Mouse (Mus musculus): ENCODE data around the gene Olr1.
A peak's percentile ranks its signal among the peaks of the same experiment; 100 is the strongest.

Olr1 gene

GRCm38 (mm10) chr6:129507024-129507423 is at the start of gene Olr1:
Gene Olr1, minus strand, starts transcription at chr6:129507165.
- DNase-seq: no peak

GRCm38 (mm10) chr6:129548009-129548408 is 41.0 kb upstream of the Olr1 start:
- no peak for DNase-seq

- DNase-seq: no peak
Measured at GRCm38 (mm10) chr6:129547277-129547676, 40.3 kb upstream of the Olr1 start.

- DNase-seq: peak; percentile 81 to 90
Measured at GRCm38 (mm10) chr6:129543709-129544606, 37.0 kb upstream of the Olr1 start.

GRCm38 (mm10) chr6:129542540-129542939 is 35.6 kb upstream of the Olr1 start:
- DNase-seq: no peak

- DNase-seq: peak in 1 of 2 experiments; percentile 52
Measured at GRCm38 (mm10) chr6:129541931-129542330, 35.0 kb upstream of the Olr1 start.

- no peak for DNase-seq
Measured at GRCm38 (mm10) chr6:129538555-129538954, 31.6 kb upstream of the Olr1 start.

GRCm38 (mm10) chr6:129535723-129536122 is 28.8 kb upstream of the Olr1 start:
- no peak for DNase-seq

GRCm38 (mm10) chr6:129534627-129535190 is 27.7 kb upstream of the Olr1 start:
- DNase-seq: peak; percentile 68 to 77

GRCm38 (mm10) chr6:129534057-129534456 is 27.1 kb upstream of the Olr1 start:
- no peak for DNase-seq

- DNase-seq: peak; percentile 95 to 96
Measured at GRCm38 (mm10) chr6:129532942-129533860, 26.2 kb upstream of the Olr1 start, which contains the start of gene Gabarapl1. Gene Gabarapl1, plus strand, starts transcription at chr6:129533160.

- peak; percentile 97 to 98 for DNase-seq
Measured at GRCm38 (mm10) chr6:129532556-129532941, 25.6 kb upstream of the Olr1 start.

GRCm38 (mm10) chr6:129530261-129530660 is 23.3 kb upstream of the Olr1 start:
- DNase-seq: peak in 1 of 2 experiments; percentile 85

GRCm38 (mm10) chr6:129529605-129530004 is 22.6 kb upstream of the Olr1 start:
- DNase-seq: no peak

GRCm38 (mm10) chr6:129527416-129527815 is 20.5 kb upstream of the Olr1 start:
- DNase-seq: no peak

GRCm38 (mm10) chr6:129526069-129526468 is 19.1 kb upstream of the Olr1 start:
- no peak for DNase-seq

GRCm38 (mm10) chr6:129517752-129518408 is 10.9 kb upstream of the Olr1 start:
- DNase-seq: peak; percentile 57 to 73

GRCm38 (mm10) chr6:129516388-129516787 is 9.4 kb upstream of the Olr1 start:
- DNase-seq: no peak

GRCm38 (mm10) chr6:129515068-129515467 is 8.1 kb upstream of the Olr1 start:
- no peak for DNase-seq

- no peak for DNase-seq
Measured at GRCm38 (mm10) chr6:129514376-129514775, 7.4 kb upstream of the Olr1 start.

- no peak for DNase-seq
Measured at GRCm38 (mm10) chr6:129513409-129513808, 6.4 kb upstream of the Olr1 start.

- no peak for DNase-seq
Measured at GRCm38 (mm10) chr6:129512868-129513267, 5.9 kb upstream of the Olr1 start.

Measured in kidney, postnatal 36 days (tissue).